Comparison of ENCODE assay signal across 17 mouse cellular contexts in genomic region chr11:101084246-101084645, GRCm38 (mm10). TPM values are rescaled to one million over a fixed set of nuclear protein-coding genes. Genes with fewer than 3 reads are reported as not detected.
A peak's percentile ranks its signal among the peaks of the same experiment; 100 is the strongest.
DNase-seq lines count a peak whose midpoint lies in the region; ATAC-seq and TF ChIP-seq lines count a peak whose summit lies in the region.
"Had no signal": no experiment of that assay in that cellular context is flagged by ENCODE, and none has a peak within 500 bp of the region (broad histone marks: within the 10 kb centered on the region; RNA-seq: fewer than 3 reads in every experiment).

No protein-coding gene starts in this region.

- peaks cover 27% of the 10 kb centered on the region for H3K27me3 ChIP-seq in embryonic facial prominence, embryonic 10.5 days (replicated peaks; ENCODE audit: low read depth, poor library complexity, severe bottlenecking)
- peaks cover 26% of the 10 kb centered on the region for H3K27me3 ChIP-seq in embryonic facial prominence, embryonic 13.5 days

- no peak for TF ChIP-seq CTCF in gastrocnemius, adult 2 months (IDR thresholded peaks at IDR 0.05)

- intact Hi-C loops in gastrocnemius, adult 2 months (cut with DNase I), result loop anchor here (5.0 kb wide), 1 partner anchor 93 kb away; the partner anchor contains the start of gene Ccr10

- no peak overlapping the region for H3K4me3 ChIP-seq in gastrocnemius, adult 2 months
- peak overlapping the region; percentile 94; the same call in 1 of the 2 replicates for H3K4me3 ChIP-seq in embryonic facial prominence, embryonic 10.5 days
- no peak overlapping the region for H3K4me3 ChIP-seq in embryonic facial prominence, embryonic 13.5 days

- no peak overlapping the region; the same call in 1 of the 2 replicates for H3K4me2 ChIP-seq in embryonic facial prominence, embryonic 13.5 days

- 0 out of 2 replicates have a peak overlapping the region, but pooled peaks have one; percentile 88 for H3K9ac ChIP-seq in embryonic facial prominence, embryonic 13.5 days
- H3K9ac ChIP-seq: lung, embryonic 15.5 days had no signal

- DNase-seq in gastrocnemius, adult 2 months, result no peak
- DNase-seq in gastrocnemius, adult 18-20 months (ENCODE audit: low spot score), result no peak
- peak; percentile 22 for DNase-seq in kidney, postnatal 10 days
- DNase-seq in kidney, postnatal 4 days, result no peak
- peak; percentile 6 for DNase-seq in embryonic facial prominence, embryonic 10.5 days (ENCODE audit: low spot score)
- no peak for DNase-seq in natural killer cell, adult 2 months (ENCODE audit: low spot score in 2 of 2)
- DNase-seq: cerebellum, postnatal 36 days; gastrocnemius, postnatal 36 days; right cerebral cortex, postnatal 25 days had no signal

- H3K4me1 ChIP-seq in embryonic facial prominence, embryonic 10.5 days, result peaks cover 65% of the 10 kb centered on the region
- peaks cover 42% of the 10 kb centered on the region for H3K4me1 ChIP-seq in embryonic facial prominence, embryonic 13.5 days

- no peak for ATAC-seq in embryonic facial prominence, embryonic 13.5 days (ENCODE audit: insufficient number of reproducible peaks, insufficient read depth, low FRiP score, low TSS enrichment, low read depth)

- 0 out of 2 replicates have a peak overlapping the region, but pooled peaks have one; percentile 28 for H3K27ac ChIP-seq in gastrocnemius, adult 2 months
- no peak overlapping the region for H3K27ac ChIP-seq in embryonic facial prominence, embryonic 10.5 days (replicated peaks)
- H3K27ac ChIP-seq in embryonic facial prominence, embryonic 13.5 days, result no peak overlapping the region
- H3K27ac ChIP-seq: kidney, postnatal 0 days; limb, embryonic 12.5 days; lung, embryonic 15.5 days; stomach, postnatal 0 days had no signal

- WGBS in embryonic facial prominence, embryonic 10.5 days, result 84% methylated on average over 14 of the region's 14 CpGs
- WGBS in embryonic facial prominence, embryonic 13.5 days, result 82% methylated on average over 14 of the region's 14 CpGs

- H3K36me3 ChIP-seq in embryonic facial prominence, embryonic 10.5 days (replicated peaks), result peaks cover 30% of the 10 kb centered on the region
- H3K36me3 ChIP-seq in embryonic facial prominence, embryonic 13.5 days, result peaks cover 27% of the 10 kb centered on the region

- no peaks in the 10 kb centered on the region for H3K9me3 ChIP-seq in embryonic facial prominence, embryonic 10.5 days
- no peaks in the 10 kb centered on the region for H3K9me3 ChIP-seq in embryonic facial prominence, embryonic 13.5 days
- H3K9me3 ChIP-seq: limb, embryonic 12.5 days; lung, embryonic 15.5 days had no signal

RNA-seq across cellular contexts. Expression of gene Coasy, which starts 1.9 kb away (rescaled TPM):
- 1 to 10 TPM; 7.1 to 9.8 TPM for total RNA-seq in gastrocnemius, adult 2 months (2021)
- 1 to 10 TPM; 7.3 to 7.7 TPM for total RNA-seq in gastrocnemius, adult 18-20 months (2021)
- 48.7 and 51.1 TPM in 2 replicates for polyA plus RNA-seq in embryonic facial prominence, embryonic 10.5 days (2016; fragmentation: Nextera tagmentation; extraction: Ambion mirVana)
- 40.8 and 43.8 TPM in 2 replicates for polyA plus RNA-seq in embryonic facial prominence, embryonic 13.5 days (2015; fragmentation: Nextera tagmentation; extraction: Ambion mirVana)

RNA-seq across cellular contexts. Expression of gene Mlx, which starts 2.8 kb away (rescaled TPM):
- 10 to 100 TPM; 12.5 to 14.4 TPM for total RNA-seq in gastrocnemius, adult 2 months (2021)
- 10 to 100 TPM; 12.3 to 14.4 TPM for total RNA-seq in gastrocnemius, adult 18-20 months (2021)
- polyA plus RNA-seq in embryonic facial prominence, embryonic 10.5 days (2016; fragmentation: Nextera tagmentation; extraction: Ambion mirVana), result 40.6 and 41.0 TPM in 2 replicates
- polyA plus RNA-seq in embryonic facial prominence, embryonic 13.5 days (2015; fragmentation: Nextera tagmentation; extraction: Ambion mirVana), result 46.8 and 50.9 TPM in 2 replicates

RNA-seq across cellular contexts. Expression of gene Hsd17b1, which starts 6.0 kb away (rescaled TPM):
- total RNA-seq in gastrocnemius, adult 2 months (2021), result under 1 TPM in 1 of 2 experiments, not detected in 1; 0.18 TPM
- total RNA-seq in gastrocnemius, adult 18-20 months (2021), result under 1 TPM; 0.16 to 0.33 TPM
- 0.21 TPM in 1 of 2 replicates, not detected in the other for polyA plus RNA-seq in embryonic facial prominence, embryonic 10.5 days (2016; fragmentation: Nextera tagmentation; extraction: Ambion mirVana)
- polyA plus RNA-seq in embryonic facial prominence, embryonic 13.5 days (2015; fragmentation: Nextera tagmentation; extraction: Ambion mirVana), result 0.15 TPM in 1 of 2 replicates, not detected in the other
- total RNA-seq: gastrocnemius, postnatal 36 days; hematopoietic stem cell, adult 5-6 weeks had no signal
- polyA plus RNA-seq: embryonic facial prominence, embryonic 11.5 days; intestine, embryonic 14.5 days; limb, embryonic 12.5 days had no signal

RNA-seq across cellular contexts. Expression of gene Psmc3ip, which starts 11.0 kb away (rescaled TPM):
- 1 to 10 TPM; 1.5 to 2.2 TPM for total RNA-seq in gastrocnemius, adult 2 months (2021)
- 1 to 10 TPM; 1.7 to 2.0 TPM for total RNA-seq in gastrocnemius, adult 18-20 months (2021)
- 69.5 and 72.3 TPM in 2 replicates for polyA plus RNA-seq in embryonic facial prominence, embryonic 10.5 days (2016; fragmentation: Nextera tagmentation; extraction: Ambion mirVana)
- polyA plus RNA-seq in embryonic facial prominence, embryonic 13.5 days (2015; fragmentation: Nextera tagmentation; extraction: Ambion mirVana), result 43.5 and 46.1 TPM in 2 replicates

RNA-seq across cellular contexts. Expression of gene Naglu, which starts 14.4 kb away (rescaled TPM):
- total RNA-seq in gastrocnemius, adult 2 months (2021), result 1 to 10 TPM; 3.3 to 4.1 TPM
- 1 to 10 TPM; 3.9 TPM for total RNA-seq in gastrocnemius, adult 18-20 months (2021)
- 7.4 and 8.9 TPM in 2 replicates for polyA plus RNA-seq in embryonic facial prominence, embryonic 10.5 days (2016; fragmentation: Nextera tagmentation; extraction: Ambion mirVana)
- polyA plus RNA-seq in embryonic facial prominence, embryonic 13.5 days (2015; fragmentation: Nextera tagmentation; extraction: Ambion mirVana), result 8.7 and 9.0 TPM in 2 replicates

Comparison
In these comparisons a context has a peak if more than half of its experiments do, and no peak if none do; other contexts are left out.
1. DNase-seq: peak in kidney, postnatal 10 days (single experiment) and embryonic facial prominence, embryonic 10.5 days (single experiment); none in gastrocnemius, adult 2 months (single experiment), gastrocnemius, adult 18-20 months (single experiment), kidney, postnatal 4 days (0 of 2) and natural killer cell, adult 2 months (0 of 2).